Mouse (Mus musculus): Measurements from ENCODE around the gene Rgs6.

GRCm38 (mm10) chr12:82568370-82568769 lies 19.7 kb upstream of the Rgs6 start:
- TF ChIP-seq POLR2A (IDR thresholded peaks at IDR 0.05; ENCODE audit: low read depth, low read length) (no peak), CTCF (IDR thresholded peaks at IDR 0.05; ENCODE audit: extremely low read depth, insufficient read depth, insufficient read length, insufficient replicate concordance) (no peak)

Measured in spleen, adult 2 months (tissue).